Mouse (Mus musculus) kidney, adult 2 months (tissue): ENCODE results near the gene Lair1.

Source experiments
- CTCF ChIP-seq: fragments of 200-500 bp; conservative IDR thresholded peaks from 2 replicates; pipeline ENCODE4 v1.5.1; 2011; ENCODE audit warnings: low read depth, mild to moderate bottlenecking, control low read depth, low read length, moderate library complexity, mixed read lengths; ENCODE audit not compliant: insufficient read depth, insufficient read length
- POLR2A ChIP-seq: fragments of 200-500 bp; IDR thresholded peaks from one replicate; pipeline ENCODE4 v1.6.1; 2011; ENCODE audit warnings: low read depth, low read length, control low read depth

- TF ChIP-seq POLR2A (no peak), CTCF (no peak)
Observed at GRCm38 (mm10) chr7:4111766-4112165, 48.8 kb upstream of the Lair1 start.
